Mouse (Mus musculus) midbrain, postnatal 0 days (tissue): Measurements from ENCODE around the gene Ppa1. TPM values are rescaled to one million over a fixed set of nuclear protein-coding genes. Genes with fewer than 3 reads are reported as not detected.

Experiments used
- ATAC-seq: fragments of 200-750 bp; cut with Nextera tagmentation; 2 replicates; pipeline ENCODE4 v1.8.0; 2017; ENCODE audit warnings: moderate number of reproducible peaks, mild to moderate bottlenecking, moderate TSS enrichment, moderate library complexity; ENCODE audit not compliant: low FRiP score
- DNase-seq: peaks from one replicate; pipeline ENCODE4 v3.0.0-alpha.2; 2015; ENCODE audit warnings: low spot score
- H3K27ac ChIP-seq: fragments of 300-500 bp; sonication (generic); 2 replicates; pipeline ENCODE4 v1.5.1; 2014; ENCODE audit warnings: low read depth, mild to moderate bottlenecking, low read length, mixed read lengths
- H3K27me3 ChIP-seq: fragments of 300-500 bp; sonication (generic); 2 replicates; pipeline ENCODE4 v1.6.1; 2014; ENCODE audit warnings: low read length, control low read depth, mixed read lengths; ENCODE audit not compliant: insufficient read depth
- H3K36me3 ChIP-seq: fragments of 300-500 bp; sonication (generic); 2 replicates; pipeline ENCODE4 v1.6.1; 2014; ENCODE audit warnings: low read length, control low read depth, mixed read lengths; ENCODE audit not compliant: insufficient read depth
- H3K4me1 ChIP-seq: fragments of 300-500 bp; sonication (generic); 2 replicates; pipeline ENCODE4 v1.6.1; 2014; ENCODE audit warnings: mild to moderate bottlenecking, control low read depth, antibody characterized with exemption, low read length, mixed read lengths; ENCODE audit not compliant: insufficient read depth
- H3K4me2 ChIP-seq: fragments of 300-500 bp; sonication (generic); 2 replicates; pipeline ENCODE4 v1.6.1; 2014; ENCODE audit warnings: low read depth, mild to moderate bottlenecking, low read length, mixed read lengths; ENCODE audit not compliant: poor library complexity, severe bottlenecking
- H3K4me3 ChIP-seq: fragments of 300-500 bp; sonication (generic); 2 replicates; pipeline ENCODE4 v1.5.1; 2014; ENCODE audit warnings: low read depth, mild to moderate bottlenecking, low read length, moderate library complexity
- H3K9ac ChIP-seq: fragments of 300-500 bp; sonication (generic); replicated peaks from 2 replicates; pipeline ENCODE4 v1.6.1; 2014; ENCODE audit warnings: mild to moderate bottlenecking, low read length, moderate library complexity, mixed read lengths; ENCODE audit not compliant: poor library complexity, severe bottlenecking
- H3K9me3 ChIP-seq: fragments of 300-500 bp; sonication (generic); 2 replicates; pipeline ENCODE4 v1.6.1; 2016; ENCODE audit warnings: low read length, control low read depth
- CTCF ChIP-seq: IDR thresholded peaks from 2 replicates; pipeline ENCODE4 v1.5.1; 2016; ENCODE audit warnings: antibody characterized with exemption, mild to moderate bottlenecking
- WGBS: fragments of 180-500 bp; shearing (Covaris S2); extraction: QIAGEN DNeasy Blood & Tissue Kit; methylation state at CpG from one replicate; pipeline ENCODE4 v1.1.7; 2014; 5-methylcytosine and 5-hydroxymethylcytosine counted together
- polyA plus RNA-seq: library from polyadenylated mRNA; unstranded; fragments of >200 nt; fragmentation: Nextera tagmentation; extraction: Ambion mirVana; gene quantifications from 2 replicates; pipeline ENCODE4 v1.2.1, GENCODE M21; 2015
- total RNA-seq: library from RNA; depleted of rRNA; stranded (reverse); fragments of >200 nt; gene quantifications from 2 replicates; pipeline ENCODE4 v1.2.3, GENCODE M21; 2014; rRNA removed

The Ppa1 gene
- total and polyA plus RNA-seq, 2 experiments from 2014 or later: 111 to 172 TPM

- TF ChIP-seq CTCF: no peak
- DNase-seq (no peak), ATAC-seq (no peak)
- Histone ChIP-seq H3K4me1 (no peaks in the 10 kb centered on the region), H3K4me2 (peak overlapping the region; percentile 85), H3K36me3 (no peaks in the 10 kb centered on the region), H3K9me3 (no peaks in the 10 kb centered on the region), H3K27me3 (0 out of 2 replicates have a peak, but pooled peaks cover 2% of the 10 kb centered on the region), H3K27ac (no peak overlapping the region), H3K9ac (no peak overlapping the region), H3K4me3 (peak overlapping the region; percentile 53)
- WGBS: 83% methylated on average over 7 of the region's 7 CpGs
Measured at GRCm38 (mm10) chr10:61715996-61716864, 67.9 kb downstream of the Ppa1 start.

DNA sequence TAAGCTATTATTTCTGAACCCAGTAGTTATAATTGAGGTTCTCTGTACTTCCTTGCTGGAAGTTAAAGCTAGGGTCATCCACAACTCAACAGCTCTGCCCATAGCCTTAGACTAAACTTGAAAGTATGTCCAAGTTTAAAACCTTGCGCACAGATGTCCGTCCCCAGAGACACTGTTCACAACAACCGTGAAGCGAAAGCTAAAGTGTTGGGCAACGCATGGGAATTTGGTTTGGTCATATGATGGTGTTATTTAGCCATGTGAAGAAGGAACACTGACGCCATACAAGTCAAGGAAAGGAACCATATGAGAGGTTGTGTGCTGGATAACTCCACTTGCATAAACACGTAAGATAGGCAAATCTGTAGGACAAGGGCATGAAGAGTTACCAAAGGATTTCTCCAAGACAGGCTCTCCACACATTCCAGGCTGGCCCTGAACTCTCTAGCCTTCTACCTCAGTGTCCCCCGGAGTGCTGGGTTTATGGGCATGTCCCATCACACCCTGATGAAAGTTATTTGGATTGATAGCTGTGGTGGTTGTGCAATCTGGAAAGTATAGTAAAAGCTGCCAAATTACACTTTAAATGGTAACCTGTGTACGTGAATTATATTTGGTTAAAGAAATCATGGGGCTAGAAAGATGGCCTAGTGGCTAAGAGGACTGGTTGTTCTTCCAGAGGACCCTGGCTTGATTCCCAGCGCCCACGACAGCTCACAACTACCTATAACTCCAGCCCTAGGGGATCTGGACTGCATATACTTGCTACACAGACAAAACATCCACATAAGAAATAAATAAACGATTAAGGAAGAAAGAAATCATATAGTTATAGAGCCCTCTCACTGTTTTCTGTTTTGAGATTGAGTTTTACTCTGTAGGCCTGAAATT lies 69.3 kb downstream of the Ppa1 start:
- Histone ChIP-seq H3K4me2 (no peak overlapping the region), H3K9ac (no peak overlapping the region), H3K4me3 (no peak overlapping the region), H3K36me3 (no peaks in the 10 kb centered on the region), H3K27ac (no peak overlapping the region), H3K9me3 (no peaks in the 10 kb centered on the region), H3K4me1 (no peaks in the 10 kb centered on the region), H3K27me3 (no peaks in the 10 kb centered on the region)
- DNase-seq (no peak), ATAC-seq (no peak)
- 91% methylated on average over 12 of the region's 12 CpGs for WGBS
- TF ChIP-seq CTCF: no peak

GRCm38 (mm10) chr10:61720331-61720730 lies 72.0 kb downstream of the Ppa1 start:
- DNase-seq (no peak), ATAC-seq (no peak)
- Histone ChIP-seq H3K4me1 (no peaks in the 10 kb centered on the region), H3K4me3 (no peak overlapping the region), H3K36me3 (no peaks in the 10 kb centered on the region), H3K27ac (no peak overlapping the region), H3K9ac (no peak overlapping the region), H3K27me3 (no peaks in the 10 kb centered on the region), H3K4me2 (no peak overlapping the region), H3K9me3 (no peaks in the 10 kb centered on the region)
- WGBS: 92% methylated on average over 7 of the region's 7 CpGs
- no peak for TF ChIP-seq CTCF

DNA sequence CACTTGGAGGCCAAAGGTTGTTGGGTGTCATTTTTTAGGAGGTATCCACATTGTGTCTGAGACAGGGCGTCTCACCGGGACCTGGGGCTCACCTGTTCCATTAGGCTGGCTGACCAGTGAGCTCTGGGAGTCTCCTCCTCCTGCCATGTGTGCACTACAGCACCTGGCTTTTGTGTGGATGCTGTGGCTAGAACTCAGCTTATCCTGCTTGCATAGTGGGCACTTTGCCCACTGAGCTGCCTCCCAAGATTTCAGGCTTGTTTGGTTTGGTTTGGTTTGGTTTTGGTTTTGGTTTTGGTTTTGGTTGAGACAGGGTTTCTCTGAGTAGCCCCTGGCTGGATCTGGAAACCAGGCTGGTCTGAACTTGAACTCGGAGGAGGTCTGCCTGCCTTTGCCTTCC lies 73.9 kb downstream of the Ppa1 start:
- Histone ChIP-seq H3K27me3 (no peaks in the 10 kb centered on the region), H3K4me3 (no peak overlapping the region), H3K4me1 (no peaks in the 10 kb centered on the region), H3K27ac (no peak overlapping the region), H3K9ac (no peak overlapping the region), H3K36me3 (no peaks in the 10 kb centered on the region), H3K9me3 (no peaks in the 10 kb centered on the region), H3K4me2 (no peak overlapping the region)
- WGBS: 89% methylated on average over 3 of the region's 3 CpGs
- ATAC-seq (no peak), DNase-seq (no peak)
- TF ChIP-seq CTCF: no peak

GRCm38 (mm10) chr10:61723271-61723670 lies 74.9 kb downstream of the Ppa1 start:
- H3K4me1 ChIP-seq: no peaks in the 10 kb centered on the region
- H3K36me3 ChIP-seq: no peaks in the 10 kb centered on the region
- 73% methylated on average over 6 of the region's 6 CpGs for WGBS
- H3K27me3 ChIP-seq: no peaks in the 10 kb centered on the region
- H3K4me2 ChIP-seq: no peak overlapping the region
- no peak for ATAC-seq
- no peak overlapping the region for H3K27ac ChIP-seq
- H3K9me3 ChIP-seq: no peaks in the 10 kb centered on the region
- H3K4me3 ChIP-seq: no peak overlapping the region
- TF ChIP-seq CTCF: no peak
- no peak overlapping the region for H3K9ac ChIP-seq
- DNase-seq: no peak

Other genes with a start within 250 kb of the Ppa1 start
- 0.38 and 0.47 TPM in 2 replicates for gene Nodal, start 230.6 kb upstream of the Ppa1 start, total RNA-seq
- gene Nodal, start 230.6 kb upstream of the Ppa1 start, polyA plus RNA-seq: 0.26 and 0.37 TPM in 2 replicates
- 14.2 and 18.5 TPM in 2 replicates for gene Eif4ebp2, start 195.9 kb upstream of the Ppa1 start, total RNA-seq
- gene Eif4ebp2, start 195.9 kb upstream of the Ppa1 start, polyA plus RNA-seq: 24.9 and 27.0 TPM in 2 replicates
- gene Lrrc20, start 172.8 kb upstream of the Ppa1 start, total RNA-seq: 11.2 and 15.5 TPM in 2 replicates
- gene Lrrc20, start 172.8 kb upstream of the Ppa1 start, polyA plus RNA-seq: 8.1 and 8.3 TPM in 2 replicates
- 5.4 and 5.8 TPM in 2 replicates for gene Npffr1, start 53.1 kb upstream of the Ppa1 start, total RNA-seq
- gene Npffr1, start 53.1 kb upstream of the Ppa1 start, polyA plus RNA-seq: 3.2 and 3.4 TPM in 2 replicates
- 141 and 167 TPM in 2 replicates for gene Sar1a, start 31.7 kb downstream of the Ppa1 start, total RNA-seq
- 192 and 197 TPM in 2 replicates for gene Sar1a, start 31.7 kb downstream of the Ppa1 start, polyA plus RNA-seq
- 59.9 and 76.1 TPM in 2 replicates for gene Tysnd1, start 47.0 kb downstream of the Ppa1 start, total RNA-seq
- 28.5 and 28.8 TPM in 2 replicates for gene Tysnd1, start 47.0 kb downstream of the Ppa1 start, polyA plus RNA-seq
- 21.4 and 27.4 TPM in 2 replicates for gene Aifm2, start 66.7 kb downstream of the Ppa1 start, total RNA-seq
- 18.6 and 19.2 TPM in 2 replicates for gene Aifm2, start 66.7 kb downstream of the Ppa1 start, polyA plus RNA-seq
- gene H2afy2, start 135.6 kb downstream of the Ppa1 start, total RNA-seq: 116 and 123 TPM in 2 replicates
- gene H2afy2, start 135.6 kb downstream of the Ppa1 start, polyA plus RNA-seq: 185 and 206 TPM in 2 replicates